Mouse (Mus musculus): ENCODE measurements around the gene Frem1. TPM values are rescaled to one million over a fixed set of nuclear protein-coding genes. Genes with fewer than 3 reads are reported as not detected.

Frem1 gene
- polyA plus RNA-seq, 1 experiment, result 0.64 TPM

DNA sequence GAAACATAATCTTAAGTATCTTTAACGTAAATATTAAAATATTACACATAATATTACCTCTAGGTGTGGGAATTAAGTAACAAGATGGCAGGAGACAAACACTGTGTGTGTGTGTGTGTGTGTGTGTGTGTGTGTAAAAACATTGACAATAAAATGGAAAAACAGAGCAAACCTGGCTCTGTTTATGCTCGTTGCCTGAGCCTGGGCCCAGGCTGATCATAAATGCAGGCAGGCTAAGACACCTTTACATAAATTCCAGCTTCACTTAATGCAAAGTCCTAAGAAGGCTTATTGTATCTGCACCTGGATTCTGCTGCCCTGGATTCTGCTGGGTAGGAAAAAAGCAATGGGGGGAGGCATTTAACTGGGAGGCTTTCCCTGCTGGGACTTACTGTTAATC lies 160.6 kb downstream of the Frem1 start:
- Histone ChIP-seq H3K9ac (ENCODE audit: low read depth, poor library complexity, severe bottlenecking) (no peak overlapping the region), H3K9me3 (replicated peaks; ENCODE audit: control insufficient read depth, insufficient read depth, low read length, poor library complexity, severe bottlenecking) (no peaks in the 10 kb centered on the region), H3K27me3 (ENCODE audit: control insufficient read depth, insufficient read depth, low read length, poor library complexity, severe bottlenecking) (no peaks in the 10 kb centered on the region; the same call in 1 of the 2 replicates), H3K27ac (ENCODE audit: insufficient read depth, low read length) (no peak overlapping the region), H3K4me3 (ENCODE audit: low read depth, low read length) (no peak overlapping the region), H3K4me1 (ENCODE audit: control insufficient read depth, insufficient read depth, low read length) (no peaks in the 10 kb centered on the region), H3K36me3 (ENCODE audit: control insufficient read depth, insufficient read depth, low read length, poor library complexity, severe bottlenecking) (no peaks in the 10 kb centered on the region)
- TF ChIP-seq POLR2A (IDR thresholded peaks at IDR 0.05; ENCODE audit: insufficient read depth, low read length) (no peak), CTCF (IDR thresholded peaks at IDR 0.05; ENCODE audit: low read depth, low read length) (no peak), EP300 (IDR thresholded peaks at IDR 0.05; ENCODE audit: insufficient read depth, low read depth, low read length) (no peak)

DNA sequence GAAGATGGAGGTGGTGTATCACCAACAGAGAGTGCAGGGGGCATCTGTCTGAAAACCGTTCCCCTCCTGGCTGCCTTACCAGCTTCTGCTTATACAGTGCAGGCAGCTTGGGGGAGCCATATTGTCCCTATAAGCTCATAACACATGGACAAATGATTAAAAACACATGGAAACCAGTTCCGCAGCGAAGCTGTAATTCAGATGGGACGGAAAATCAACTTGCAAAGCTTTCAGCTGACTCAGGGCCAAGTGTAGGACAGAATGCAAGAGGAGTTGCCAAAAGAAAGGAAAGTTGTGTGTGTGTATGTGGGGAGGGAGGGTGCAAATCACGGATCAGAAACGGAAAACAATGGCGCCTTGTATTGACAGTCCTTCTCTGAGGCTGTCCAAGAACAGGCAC lies 161.1 kb downstream of the Frem1 start:
- TF ChIP-seq POLR2A (IDR thresholded peaks at IDR 0.05; ENCODE audit: insufficient read depth, low read length), result no peak
- no peak for TF ChIP-seq EP300 (IDR thresholded peaks at IDR 0.05; ENCODE audit: insufficient read depth, low read depth, low read length)
- no peak for TF ChIP-seq CTCF (IDR thresholded peaks at IDR 0.05; ENCODE audit: low read depth, low read length)
- Histone ChIP-seq H3K4me1 (ENCODE audit: control insufficient read depth, insufficient read depth, low read length) (peaks cover under 1% of the 10 kb centered on the region), H3K27me3 (ENCODE audit: control insufficient read depth, insufficient read depth, low read length, poor library complexity, severe bottlenecking) (no peaks in the 10 kb centered on the region; the same call in 1 of the 2 replicates), H3K4me3 (ENCODE audit: low read depth, low read length) (no peak overlapping the region), H3K9ac (ENCODE audit: low read depth, poor library complexity, severe bottlenecking) (no peak overlapping the region), H3K36me3 (ENCODE audit: control insufficient read depth, insufficient read depth, low read length, poor library complexity, severe bottlenecking) (no peaks in the 10 kb centered on the region), H3K9me3 (replicated peaks; ENCODE audit: control insufficient read depth, insufficient read depth, low read length, poor library complexity, severe bottlenecking) (no peaks in the 10 kb centered on the region), H3K27ac (ENCODE audit: insufficient read depth, low read length) (no peak overlapping the region)

- Histone ChIP-seq H3K9me3 (replicated peaks; ENCODE audit: control insufficient read depth, insufficient read depth, low read length, poor library complexity, severe bottlenecking) (no peaks in the 10 kb centered on the region), H3K27ac (ENCODE audit: insufficient read depth, low read length) (no peak overlapping the region), H3K36me3 (ENCODE audit: control insufficient read depth, insufficient read depth, low read length, poor library complexity, severe bottlenecking) (no peaks in the 10 kb centered on the region), H3K4me3 (ENCODE audit: low read depth, low read length) (no peak overlapping the region), H3K9ac (ENCODE audit: low read depth, poor library complexity, severe bottlenecking) (no peak overlapping the region), H3K27me3 (ENCODE audit: control insufficient read depth, insufficient read depth, low read length, poor library complexity, severe bottlenecking) (no peaks in the 10 kb centered on the region; the same call in 1 of the 2 replicates), H3K4me1 (ENCODE audit: control insufficient read depth, insufficient read depth, low read length) (peaks cover 3% of the 10 kb centered on the region)
- TF ChIP-seq CTCF (IDR thresholded peaks at IDR 0.05; ENCODE audit: low read depth, low read length) (no peak), POLR2A (IDR thresholded peaks at IDR 0.05; ENCODE audit: insufficient read depth, low read length) (no peak), EP300 (IDR thresholded peaks at IDR 0.05; ENCODE audit: insufficient read depth, low read depth, low read length) (no peak)
Measured at GRCm38 (mm10) chr4:82890585-82890984, 161.6 kb downstream of the Frem1 start.

GRCm38 (mm10) chr4:82886148-82886547 lies 166.0 kb downstream of the Frem1 start:
- H3K4me1 ChIP-seq (ENCODE audit: control insufficient read depth, insufficient read depth, low read length), result peaks cover 3% of the 10 kb centered on the region
- no peak overlapping the region for H3K9ac ChIP-seq (ENCODE audit: low read depth, poor library complexity, severe bottlenecking)
- TF ChIP-seq EP300 (IDR thresholded peaks at IDR 0.05; ENCODE audit: insufficient read depth, low read depth, low read length) (no peak), CTCF (IDR thresholded peaks at IDR 0.05; ENCODE audit: low read depth, low read length) (no peak), POLR2A (IDR thresholded peaks at IDR 0.05; ENCODE audit: insufficient read depth, low read length) (no peak)
- H3K9me3 ChIP-seq (replicated peaks; ENCODE audit: control insufficient read depth, insufficient read depth, low read length, poor library complexity, severe bottlenecking), result no peaks in the 10 kb centered on the region
- no peak overlapping the region for H3K4me3 ChIP-seq (ENCODE audit: low read depth, low read length)
- H3K27ac ChIP-seq (ENCODE audit: insufficient read depth, low read length), result no peak overlapping the region
- H3K27me3 ChIP-seq (ENCODE audit: control insufficient read depth, insufficient read depth, low read length, poor library complexity, severe bottlenecking), result no peaks in the 10 kb centered on the region
- H3K36me3 ChIP-seq (ENCODE audit: control insufficient read depth, insufficient read depth, low read length, poor library complexity, severe bottlenecking), result no peaks in the 10 kb centered on the region

DNA sequence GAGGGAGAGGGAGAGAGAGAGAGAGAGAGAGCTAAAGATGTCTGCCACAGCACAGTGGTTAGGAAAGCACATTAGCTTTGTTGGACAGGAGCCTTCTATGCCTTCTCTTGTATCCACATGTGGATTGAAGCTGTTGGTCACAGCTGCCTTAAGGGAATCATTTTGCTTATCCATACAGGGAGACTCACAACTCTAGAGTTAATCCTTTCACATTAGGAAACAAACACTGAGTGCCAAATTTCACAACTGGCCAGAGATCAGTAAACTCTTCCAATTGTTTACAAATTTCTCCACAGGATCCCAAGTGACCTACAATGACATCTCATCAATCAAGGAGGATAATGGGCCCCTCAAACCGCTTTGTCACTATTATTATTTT lies 166.6 kb downstream of the Frem1 start:
- Histone ChIP-seq H3K4me1 (ENCODE audit: control insufficient read depth, insufficient read depth, low read length) (peaks cover 3% of the 10 kb centered on the region), H3K9me3 (replicated peaks; ENCODE audit: control insufficient read depth, insufficient read depth, low read length, poor library complexity, severe bottlenecking) (no peaks in the 10 kb centered on the region), H3K4me3 (ENCODE audit: low read depth, low read length) (no peak overlapping the region), H3K27me3 (ENCODE audit: control insufficient read depth, insufficient read depth, low read length, poor library complexity, severe bottlenecking) (no peaks in the 10 kb centered on the region), H3K36me3 (ENCODE audit: control insufficient read depth, insufficient read depth, low read length, poor library complexity, severe bottlenecking) (no peaks in the 10 kb centered on the region), H3K27ac (ENCODE audit: insufficient read depth, low read length) (no peak overlapping the region), H3K9ac (ENCODE audit: low read depth, poor library complexity, severe bottlenecking) (no peak overlapping the region)
- TF ChIP-seq POLR2A (IDR thresholded peaks at IDR 0.05; ENCODE audit: insufficient read depth, low read length), result no peak
- no peak for TF ChIP-seq CTCF (IDR thresholded peaks at IDR 0.05; ENCODE audit: low read depth, low read length)
- no peak for TF ChIP-seq EP300 (IDR thresholded peaks at IDR 0.05; ENCODE audit: insufficient read depth, low read depth, low read length)

- TF ChIP-seq EP300 (IDR thresholded peaks at IDR 0.05; ENCODE audit: insufficient read depth, low read depth, low read length) (no peak), POLR2A (IDR thresholded peaks at IDR 0.05; ENCODE audit: insufficient read depth, low read length) (no peak)
- Histone ChIP-seq H3K4me3 (ENCODE audit: low read depth, low read length) (no peak within 1 kb of the TSS), H3K27me3 (ENCODE audit: control insufficient read depth, insufficient read depth, low read length, poor library complexity, severe bottlenecking) (no peaks in the 10 kb centered on the region), H3K27ac (ENCODE audit: insufficient read depth, low read length) (no peak within 1 kb of the TSS), H3K9me3 (replicated peaks; ENCODE audit: control insufficient read depth, insufficient read depth, low read length, poor library complexity, severe bottlenecking) (no peaks in the 10 kb centered on the region), H3K9ac (ENCODE audit: low read depth, poor library complexity, severe bottlenecking) (no peak within 1 kb of the TSS), H3K4me1 (ENCODE audit: control insufficient read depth, insufficient read depth, low read length) (peaks cover 3% of the 10 kb centered on the region), H3K36me3 (ENCODE audit: control insufficient read depth, insufficient read depth, low read length, poor library complexity, severe bottlenecking) (no peaks in the 10 kb centered on the region)
Measured at GRCm38 (mm10) chr4:82884636-82885534, 167.3 kb downstream of the Frem1 start, which contains the start of gene Cer1. Gene Cer1, minus strand, starts transcription at chr4:82885148.
